Mouse (Mus musculus): ENCODE data around the gene Fkbp9.

DNA sequence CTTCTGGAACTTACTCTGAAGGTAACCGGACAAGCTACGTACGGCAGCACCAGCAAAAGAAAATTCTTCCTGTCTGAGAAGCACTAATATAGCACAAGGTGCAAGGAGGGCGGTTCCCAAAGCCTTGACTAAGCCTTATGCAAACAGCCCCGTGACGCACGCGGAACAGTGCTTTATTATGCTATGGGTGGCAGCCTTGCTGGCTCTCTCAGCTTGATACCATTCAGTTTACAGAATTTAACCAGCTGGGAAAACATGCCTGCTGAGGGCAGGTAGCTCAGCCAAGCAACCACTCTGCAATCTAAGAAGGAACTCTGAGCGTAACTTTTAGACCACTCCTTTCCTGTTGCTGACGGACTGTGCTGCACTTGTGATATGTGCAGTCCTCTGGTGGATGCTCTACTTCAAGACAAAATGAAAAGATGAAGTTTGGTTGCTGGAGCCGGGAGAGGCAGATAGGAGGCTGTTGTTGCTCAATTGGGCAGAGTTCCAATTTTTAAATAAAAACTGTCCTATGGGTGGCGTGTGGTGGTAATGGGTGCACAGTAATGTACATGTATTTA lies 70.0 kb downstream of the Fkbp9 start:
- TF ChIP-seq POLR2A (IDR thresholded peaks at IDR 0.05; ENCODE audit: insufficient read depth, low read length) (no peak), EP300 (IDR thresholded peaks at IDR 0.05; ENCODE audit: insufficient read depth, low read depth, low read length) (peak; percentile 75)
